Mouse (Mus musculus): ENCODE results near the gene Ndnf. TPM values are rescaled to one million over a fixed set of nuclear protein-coding genes. Genes with fewer than 3 reads are reported as not detected.

The Ndnf gene
- polyA plus RNA-seq, 1 experiment: 6.1 TPM

DNA sequence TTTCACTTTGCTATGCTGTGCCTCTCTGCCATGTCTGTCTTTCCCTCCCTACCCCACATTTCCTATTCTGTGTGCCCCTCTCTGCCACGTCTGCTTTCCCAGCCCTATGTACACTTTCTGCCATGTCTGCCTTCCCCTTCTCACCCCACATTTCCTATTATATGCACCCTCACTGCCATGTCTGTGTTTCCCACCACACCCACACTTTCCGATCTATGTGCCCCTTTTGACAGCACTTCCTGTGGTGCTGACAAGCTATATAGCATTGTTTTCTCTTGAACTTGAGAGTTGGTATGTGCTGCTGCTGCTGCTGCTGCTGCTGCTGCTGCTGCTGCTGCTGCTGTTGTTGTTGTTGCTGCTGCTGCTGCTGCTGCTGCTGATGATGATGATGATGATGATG lies 9.3 kb upstream of the Ndnf start:
- Histone ChIP-seq H3K27ac (ENCODE audit: insufficient read depth, low read length) (no peak overlapping the region), H3K4me3 (ENCODE audit: insufficient read depth, low read length) (no peak overlapping the region), H3K4me1 (ENCODE audit: control insufficient read depth, insufficient read depth, low read length) (no peaks in the 10 kb centered on the region)
- TF ChIP-seq POLR2A (IDR thresholded peaks at IDR 0.05; ENCODE audit: extremely low read depth, insufficient read depth, low read length): no peak
- no peak for TF ChIP-seq CTCF (IDR thresholded peaks at IDR 0.05; ENCODE audit: extremely low read depth, insufficient read depth, low read length)

DNA sequence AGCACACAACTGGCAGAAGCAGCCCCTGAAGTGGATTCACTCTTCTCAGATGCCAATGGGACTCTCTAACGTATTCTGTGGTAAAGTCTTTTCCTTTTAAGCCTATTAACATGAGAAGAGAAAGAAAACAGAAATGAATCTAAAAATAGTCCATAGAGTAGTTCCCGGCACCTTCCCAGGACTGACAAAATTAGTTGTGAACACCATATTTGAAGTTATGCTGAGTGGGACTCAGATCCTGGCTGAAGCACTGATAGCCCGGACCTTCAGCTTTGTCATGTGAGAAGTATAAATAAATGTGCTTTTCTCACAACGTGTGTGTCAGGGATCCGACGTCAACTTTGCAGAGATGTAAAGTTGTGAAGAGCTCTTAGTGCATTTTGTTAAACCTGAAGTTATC lies 7.4 kb upstream of the Ndnf start:
- TF ChIP-seq POLR2A (IDR thresholded peaks at IDR 0.05; ENCODE audit: extremely low read depth, insufficient read depth, low read length): no peak
- no peak for TF ChIP-seq CTCF (IDR thresholded peaks at IDR 0.05; ENCODE audit: extremely low read depth, insufficient read depth, low read length)
- H3K27ac ChIP-seq (ENCODE audit: insufficient read depth, low read length): no peak overlapping the region
- H3K4me3 ChIP-seq (ENCODE audit: insufficient read depth, low read length): no peak overlapping the region
- no peaks in the 10 kb centered on the region for H3K4me1 ChIP-seq (ENCODE audit: control insufficient read depth, insufficient read depth, low read length)

DNA sequence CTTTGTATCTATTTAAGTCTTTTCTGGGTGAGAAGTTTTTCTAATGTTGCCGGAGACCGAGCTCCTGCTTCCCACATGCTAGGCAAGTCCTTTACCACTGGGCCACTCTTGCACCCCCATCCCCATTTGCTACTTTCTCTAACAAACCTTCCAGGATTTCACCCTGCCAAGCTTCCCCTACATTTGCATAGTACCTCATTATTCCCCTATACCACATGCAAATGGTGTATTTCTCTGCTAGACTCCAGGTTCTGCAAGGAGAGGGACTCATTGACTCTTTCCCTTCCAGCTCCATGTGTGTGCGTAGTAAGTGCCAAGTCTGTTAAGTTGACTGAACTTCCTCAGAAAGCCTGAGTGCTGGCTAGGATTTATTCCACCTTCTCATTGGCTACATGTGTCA lies 5.1 kb upstream of the Ndnf start:
- no peak for TF ChIP-seq POLR2A (IDR thresholded peaks at IDR 0.05; ENCODE audit: extremely low read depth, insufficient read depth, low read length)
- no peak for TF ChIP-seq CTCF (IDR thresholded peaks at IDR 0.05; ENCODE audit: extremely low read depth, insufficient read depth, low read length)
- no peaks in the 10 kb centered on the region for H3K4me1 ChIP-seq (ENCODE audit: control insufficient read depth, insufficient read depth, low read length)
- H3K4me3 ChIP-seq (ENCODE audit: insufficient read depth, low read length): no peak overlapping the region
- no peak overlapping the region for H3K27ac ChIP-seq (ENCODE audit: insufficient read depth, low read length)

GRCm38 (mm10) chr6:65669971-65670370 lies 1.4 kb upstream of the Ndnf start:
- Histone ChIP-seq H3K4me3 (ENCODE audit: insufficient read depth, low read length) (no peak overlapping the region), H3K4me1 (ENCODE audit: control insufficient read depth, insufficient read depth, low read length) (no peaks in the 10 kb centered on the region), H3K27ac (ENCODE audit: insufficient read depth, low read length) (no peak overlapping the region)
- no peak for TF ChIP-seq POLR2A (IDR thresholded peaks at IDR 0.05; ENCODE audit: extremely low read depth, insufficient read depth, low read length)
- no peak for TF ChIP-seq CTCF (IDR thresholded peaks at IDR 0.05; ENCODE audit: extremely low read depth, insufficient read depth, low read length)

DNA sequence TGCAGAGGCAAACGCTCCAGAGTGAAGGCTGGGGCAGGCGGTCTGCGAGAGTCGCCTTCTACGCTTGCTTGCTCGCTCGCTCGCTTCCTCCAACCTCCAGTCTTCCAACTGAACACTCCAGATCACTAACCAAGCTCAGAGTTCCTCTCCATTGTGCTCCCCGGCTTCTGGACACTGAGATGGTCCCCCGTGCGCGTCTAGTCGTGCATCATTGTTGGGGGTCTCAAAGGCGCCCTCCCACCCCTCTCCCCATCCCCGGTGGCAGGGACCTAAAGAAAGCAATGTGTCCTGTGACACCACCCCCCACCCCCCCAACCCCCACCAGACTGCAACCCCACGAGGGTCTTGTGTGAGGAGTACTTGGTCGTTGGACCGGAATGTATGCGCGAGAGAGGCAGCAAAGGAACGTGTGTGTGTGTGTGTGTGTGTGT lies 394 bp upstream of the Ndnf start:
- Histone ChIP-seq H3K4me1 (ENCODE audit: control insufficient read depth, insufficient read depth, low read length) (no peaks in the 10 kb centered on the region), H3K4me3 (ENCODE audit: insufficient read depth, low read length) (peak overlapping the region; percentile 42), H3K27ac (ENCODE audit: insufficient read depth, low read length) (no peak overlapping the region)
- TF ChIP-seq CTCF (IDR thresholded peaks at IDR 0.05; ENCODE audit: extremely low read depth, insufficient read depth, low read length): no peak
- TF ChIP-seq POLR2A (IDR thresholded peaks at IDR 0.05; ENCODE audit: extremely low read depth, insufficient read depth, low read length): no peak

- H3K4me1 ChIP-seq (ENCODE audit: control insufficient read depth, insufficient read depth, low read length): no peaks in the 10 kb centered on the region
Measured at GRCm38 (mm10) chr6:65672131-65673031, 991 bp downstream of the Ndnf start.

DNA sequence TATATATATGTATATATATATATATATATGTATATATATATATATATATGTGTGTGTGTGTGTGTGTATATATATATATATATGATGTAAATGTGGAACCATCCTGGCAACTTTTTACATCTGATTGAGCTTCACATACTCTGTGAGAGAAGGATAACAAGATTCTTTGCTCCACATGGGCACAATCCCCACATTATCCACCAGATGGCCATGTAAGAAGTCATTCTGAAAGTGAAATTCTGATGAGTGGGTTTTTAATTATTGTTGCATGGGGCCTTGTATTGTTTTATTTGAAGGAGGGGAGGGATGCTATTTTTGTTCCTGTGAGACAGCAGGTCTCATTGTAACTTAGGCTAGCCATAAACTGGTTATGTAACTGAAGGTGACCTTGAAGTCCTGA lies 22.5 kb downstream of the Ndnf start:
- H3K4me3 ChIP-seq (ENCODE audit: insufficient read depth, low read length): no peak overlapping the region
- no peak overlapping the region for H3K27ac ChIP-seq (ENCODE audit: insufficient read depth, low read length)
- no peaks in the 10 kb centered on the region; the same call in 1 of the 2 replicates for H3K4me1 ChIP-seq (ENCODE audit: control insufficient read depth, insufficient read depth, low read length)
- TF ChIP-seq CTCF (IDR thresholded peaks at IDR 0.05; ENCODE audit: extremely low read depth, insufficient read depth, low read length) (no peak), POLR2A (IDR thresholded peaks at IDR 0.05; ENCODE audit: extremely low read depth, insufficient read depth, low read length) (no peak)

More at GRCm38 (mm10) chr6:65672131-65673031, 991 bp downstream of the Ndnf start:
- Histone ChIP-seq H3K27ac (ENCODE audit: insufficient read depth, low read length) (no peak overlapping the region), H3K4me3 (ENCODE audit: insufficient read depth, low read length) (peak overlapping the region; percentile 42)
- no peak for TF ChIP-seq CTCF (IDR thresholded peaks at IDR 0.05; ENCODE audit: extremely low read depth, insufficient read depth, low read length)
- no peak for TF ChIP-seq POLR2A (IDR thresholded peaks at IDR 0.05; ENCODE audit: extremely low read depth, insufficient read depth, low read length)

GRCm38 (mm10) chr6:65720676-65721075 lies 49.3 kb downstream of the Ndnf start:
- no peak for TF ChIP-seq CTCF (IDR thresholded peaks at IDR 0.05; ENCODE audit: extremely low read depth, insufficient read depth, low read length)
- TF ChIP-seq POLR2A (IDR thresholded peaks at IDR 0.05; ENCODE audit: extremely low read depth, insufficient read depth, low read length): no peak
- no peak overlapping the region for H3K4me3 ChIP-seq (ENCODE audit: insufficient read depth, low read length)
- no peaks in the 10 kb centered on the region for H3K4me1 ChIP-seq (ENCODE audit: control insufficient read depth, insufficient read depth, low read length)
- no peak overlapping the region for H3K27ac ChIP-seq (ENCODE audit: insufficient read depth, low read length)

- Histone ChIP-seq H3K4me1 (ENCODE audit: control insufficient read depth, insufficient read depth, low read length) (no peaks in the 10 kb centered on the region), H3K27ac (ENCODE audit: insufficient read depth, low read length) (no peak overlapping the region), H3K4me3 (ENCODE audit: insufficient read depth, low read length) (no peak overlapping the region)
- TF ChIP-seq CTCF (IDR thresholded peaks at IDR 0.05; ENCODE audit: extremely low read depth, insufficient read depth, low read length): no peak
- no peak for TF ChIP-seq POLR2A (IDR thresholded peaks at IDR 0.05; ENCODE audit: extremely low read depth, insufficient read depth, low read length)
Measured at GRCm38 (mm10) chr6:65725677-65726076, 54.3 kb downstream of the Ndnf start.

- Histone ChIP-seq H3K4me3 (ENCODE audit: insufficient read depth, low read length) (no peak overlapping the region), H3K27ac (ENCODE audit: insufficient read depth, low read length) (no peak overlapping the region), H3K4me1 (ENCODE audit: control insufficient read depth, insufficient read depth, low read length) (no peaks in the 10 kb centered on the region)
- no peak for TF ChIP-seq CTCF (IDR thresholded peaks at IDR 0.05; ENCODE audit: extremely low read depth, insufficient read depth, low read length)
- TF ChIP-seq POLR2A (IDR thresholded peaks at IDR 0.05; ENCODE audit: extremely low read depth, insufficient read depth, low read length): no peak
Measured at GRCm38 (mm10) chr6:65728261-65728660, 56.9 kb downstream of the Ndnf start.
